ENCODE assay signal across 7 mouse cellular contexts in genomic region chr2:26493021-26493781, GRCm38 (mm10). TPM values are rescaled to one million over a fixed set of nuclear protein-coding genes. Genes with fewer than 3 reads are reported as not detected.
A peak's percentile ranks its signal among the peaks of the same experiment; 100 is the strongest.
DNase-seq lines count a peak whose midpoint lies in the region; ATAC-seq lines count a peak whose summit lies in the region.

No protein-coding gene starts in this region.

- H3K4me2 ChIP-seq in midbrain, embryonic 14.5 days (ENCODE audit: low read length): peak overlapping the region; percentile 28

- no peak for ATAC-seq in midbrain, embryonic 14.5 days (ENCODE audit: low FRiP score, low TSS enrichment)

- H3K9me3 ChIP-seq in midbrain, embryonic 14.5 days (ENCODE audit: control insufficient read depth, low read length): no peaks in the 10 kb centered on the region

- DNase-seq in CD4-positive, CD25-positive, alpha-beta regulatory T cell, adult 2 months (ENCODE audit: low read depth, low spot score): peak; percentile 80
- DNase-seq in NIH3T3 (ENCODE audit: low read depth): peak; percentile 53
- peak; percentile 61 for DNase-seq in forelimb bud, embryonic 11.5 days (ENCODE audit: low read depth, low spot score)
- DNase-seq in kidney, postnatal 25 days: peak; percentile 51 to 71
- DNase-seq in midbrain, embryonic 14.5 days: peak; percentile 47
- DNase-seq in urinary bladder, postnatal 10 days (ENCODE audit: low spot score): no peak
- no peak for DNase-seq in gastrocnemius, postnatal 14 days

- H3K4me1 ChIP-seq in midbrain, embryonic 14.5 days (ENCODE audit: control insufficient read depth, insufficient read depth, low read length): peaks cover 87% of the 10 kb centered on the region

- no peaks in the 10 kb centered on the region; the same call in 1 of the 2 replicates for H3K36me3 ChIP-seq in midbrain, embryonic 14.5 days (ENCODE audit: control insufficient read depth, insufficient read depth, low read length)

- no peaks in the 10 kb centered on the region for H3K27me3 ChIP-seq in midbrain, embryonic 14.5 days (ENCODE audit: control insufficient read depth, insufficient read depth, low read length)

- peak overlapping the region; percentile 60 for H3K27ac ChIP-seq in midbrain, embryonic 14.5 days (replicated peaks; ENCODE audit: low read depth, low read length)

- 0 out of 2 replicates have a peak overlapping the region, but pooled peaks have one; percentile 3 for H3K4me3 ChIP-seq in midbrain, embryonic 14.5 days (replicated peaks; ENCODE audit: low read depth, low read length)

- WGBS in midbrain, embryonic 14.5 days: 35% methylated on average over 9 of the region's 9 CpGs

- no peak overlapping the region for H3K9ac ChIP-seq in midbrain, embryonic 14.5 days (replicated peaks; ENCODE audit: low read length)

- intact Hi-C loops in gastrocnemius, postnatal 14 days (cut with DNase I; ENCODE audit: low total_unique reads): no loop called here

RNA-seq across cellular contexts. Expression of gene Notch1, which starts 23.3 kb away (rescaled TPM):
- polyA plus RNA-seq in midbrain, embryonic 14.5 days (2014; fragmentation: Nextera tagmentation; extraction: Ambion mirVana): 22.0 and 33.9 TPM in 2 replicates
- total RNA-seq in gastrocnemius, postnatal 14 days (2021): 10 to 100 TPM; 17.1 to 18.9 TPM

RNA-seq across cellular contexts. Expression of gene Sec16a, which starts 48.2 kb away (rescaled TPM):
- 24.3 and 32.4 TPM in 2 replicates for polyA plus RNA-seq in midbrain, embryonic 14.5 days (2014; fragmentation: Nextera tagmentation; extraction: Ambion mirVana)
- 10 to 100 TPM; 20.9 to 24.1 TPM for total RNA-seq in gastrocnemius, postnatal 14 days (2021)

Comparison
In these comparisons a context has a peak if more than half of its experiments do, and no peak if none do; other contexts are left out.
1. DNase-seq: peak in CD4-positive, CD25-positive, alpha-beta regulatory T cell, adult 2 months (single experiment), NIH3T3 (single experiment), forelimb bud, embryonic 11.5 days (single experiment), kidney, postnatal 25 days (2 of 2) and midbrain, embryonic 14.5 days (single experiment); none in urinary bladder, postnatal 10 days (single experiment) and gastrocnemius, postnatal 14 days (single experiment).